ENCODE assay signal across 10 mouse cellular contexts in genomic region chr11:66188627-66189287, GRCm38 (mm10). TPM values are rescaled to one million over a fixed set of nuclear protein-coding genes. Genes with fewer than 3 reads are reported as not detected.
DNase-seq lines count a peak whose midpoint lies in the region; ATAC-seq lines count a peak whose summit lies in the region.
"Had no signal": no experiment of that assay in that cellular context is flagged by ENCODE, and none has a peak within 500 bp of the region (broad histone marks: within the 10 kb centered on the region; RNA-seq: fewer than 3 reads in every experiment).

No protein-coding gene starts in this region.

- H3K27ac ChIP-seq in kidney, embryonic 14.5 days (ENCODE audit: low read depth, low read length) = no peak overlapping the region
- no peak overlapping the region for H3K27ac ChIP-seq in neural tube, embryonic 15.5 days (replicated peaks)
- H3K27ac ChIP-seq: stomach, embryonic 15.5 days had no signal

- no peaks in the 10 kb centered on the region for H3K36me3 ChIP-seq in kidney, embryonic 14.5 days (ENCODE audit: control insufficient read depth, insufficient read depth, low read length)
- no peaks in the 10 kb centered on the region for H3K36me3 ChIP-seq in neural tube, embryonic 15.5 days
- H3K36me3 ChIP-seq: stomach, embryonic 15.5 days had no signal

- no peaks in the 10 kb centered on the region for H3K27me3 ChIP-seq in kidney, embryonic 14.5 days (ENCODE audit: control insufficient read depth, insufficient read depth, low read length)
- no peaks in the 10 kb centered on the region for H3K27me3 ChIP-seq in neural tube, embryonic 15.5 days (replicated peaks)
- H3K27me3 ChIP-seq: stomach, embryonic 15.5 days had no signal

- H3K9ac ChIP-seq in kidney, embryonic 14.5 days (ENCODE audit: low read depth, low read length) = no peak overlapping the region
- no peak overlapping the region for H3K9ac ChIP-seq in neural tube, embryonic 15.5 days (replicated peaks)
- H3K9ac ChIP-seq: stomach, embryonic 15.5 days had no signal

- no peaks in the 10 kb centered on the region for H3K4me1 ChIP-seq in kidney, embryonic 14.5 days (ENCODE audit: control insufficient read depth, insufficient read depth, low read length)
- no peaks in the 10 kb centered on the region; the same call in 1 of the 2 replicates for H3K4me1 ChIP-seq in neural tube, embryonic 15.5 days
- H3K4me1 ChIP-seq: stomach, embryonic 15.5 days had no signal

- H3K9me3 ChIP-seq in kidney, embryonic 14.5 days (ENCODE audit: control insufficient read depth, low read length) = no peaks in the 10 kb centered on the region
- H3K9me3 ChIP-seq in neural tube, embryonic 15.5 days (replicated peaks) = no peaks in the 10 kb centered on the region
- H3K9me3 ChIP-seq: stomach, embryonic 15.5 days had no signal

- 77% methylated on average over 3 of the region's 3 CpGs for WGBS in kidney, embryonic 14.5 days
- WGBS in neural tube, embryonic 15.5 days = 83% methylated on average over 3 of the region's 3 CpGs

- ATAC-seq in kidney, embryonic 14.5 days (ENCODE audit: low FRiP score, low TSS enrichment) = peak; percentile 69; the same call in 1 of the 2 replicates
- ATAC-seq in erythroid progenitor cell, adult 5-6 weeks (replicated peaks; ENCODE audit: low FRiP score, poor library complexity, severe bottlenecking) = no peak
- ATAC-seq in neural tube, embryonic 15.5 days (ENCODE audit: low FRiP score) = no peak

- DNase-seq in left cerebral cortex, adult 18-20 months (ENCODE audit: low spot score in 2 of 2) = peak; percentile 6 to 13
- DNase-seq in left cerebral cortex, adult 11 months (ENCODE audit: low spot score) = no peak
- DNase-seq in adrenal gland, adult 8-10 months = peak; percentile 5
- peak; percentile 42 for DNase-seq in gastrocnemius, postnatal 25 days
- peak; percentile 90 for DNase-seq in lung, postnatal 10 days

- H3K4me2 ChIP-seq in kidney, embryonic 14.5 days (replicated peaks; ENCODE audit: low read depth, low read length) = no peak overlapping the region
- H3K4me2 ChIP-seq in neural tube, embryonic 15.5 days = no peak overlapping the region
- H3K4me2 ChIP-seq: stomach, embryonic 15.5 days had no signal

- H3K4me3 ChIP-seq in kidney, embryonic 14.5 days (ENCODE audit: low read length) = no peak overlapping the region
- H3K4me3 ChIP-seq in neural tube, embryonic 15.5 days (replicated peaks) = no peak overlapping the region
- H3K4me3 ChIP-seq: erythroblast, embryonic 14.5 days; stomach, embryonic 15.5 days had no signal

RNA-seq across cellular contexts. Expression of gene Dnah9, which starts 20.4 kb away (rescaled TPM):
- total RNA-seq in left cerebral cortex, adult 18-20 months (2021) = 1 to 10 TPM; 2.1 to 2.3 TPM
- total RNA-seq in adrenal gland, adult 8-10 months (2022) = under 1 TPM in 1 of 4 experiments, not detected in 3; 0.09 TPM
- not detected for total RNA-seq in gastrocnemius, postnatal 25 days (2021)
- polyA plus RNA-seq in kidney, embryonic 14.5 days (2014; fragmentation: Nextera tagmentation; extraction: Ambion mirVana) = 0.03 and 0.19 TPM in 2 replicates
- total RNA-seq in erythroid progenitor cell, adult 5-6 weeks (2015; ENCODE audit: low replicate concordance) = not detected in 2 replicates
- not detected in 2 replicates for total RNA-seq in erythroid progenitor cell, adult 5-6 weeks (2017; ENCODE audit: low replicate concordance)
- polyA plus RNA-seq in neural tube, embryonic 15.5 days (2015; fragmentation: Nextera tagmentation; extraction: Ambion mirVana) = 2.3 and 2.5 TPM in 2 replicates
- polyA plus RNA-seq: erythroblast, embryonic 14.5 days had no signal
